Mouse (Mus musculus) gastrocnemius, adult 8-10 months (tissue): ENCODE measurements around the gene Cdc73. TPM values are rescaled to one million over a fixed set of nuclear protein-coding genes. Genes with fewer than 3 reads are reported as not detected.

Experiments
- total RNA-seq, 4 experiments: library from RNA; stranded (reverse); gene quantifications; 2 replicates each; pipeline ENCODE4 v1.2.4; 2022

Cdc73 gene
- total RNA-seq, 4 experiments from 2014 or later = 47.1 to 59.3 (median 52.9) TPM

Other genes with a start within 250 kb of the Cdc73 start
- under 1 TPM; 0.29 to 0.96 (median 0.66) TPM for gene B3galt2, start 62.2 kb downstream of the Cdc73 start, total RNA-seq
- gene Glrx2, start 13.4 kb upstream of the Cdc73 start, total RNA-seq = 10 to 100 TPM; 81.4 to 90.4 (median 85.8) TPM
- gene Trove2, start 74.2 kb upstream of the Cdc73 start, total RNA-seq = 1 to 10 TPM; 2.8 to 3.6 (median 3.2) TPM
- gene Uchl5, start 74.4 kb upstream of the Cdc73 start, total RNA-seq = 10 to 100 TPM; 19.7 to 25.1 (median 22.2) TPM